In the genomic region with DNA sequence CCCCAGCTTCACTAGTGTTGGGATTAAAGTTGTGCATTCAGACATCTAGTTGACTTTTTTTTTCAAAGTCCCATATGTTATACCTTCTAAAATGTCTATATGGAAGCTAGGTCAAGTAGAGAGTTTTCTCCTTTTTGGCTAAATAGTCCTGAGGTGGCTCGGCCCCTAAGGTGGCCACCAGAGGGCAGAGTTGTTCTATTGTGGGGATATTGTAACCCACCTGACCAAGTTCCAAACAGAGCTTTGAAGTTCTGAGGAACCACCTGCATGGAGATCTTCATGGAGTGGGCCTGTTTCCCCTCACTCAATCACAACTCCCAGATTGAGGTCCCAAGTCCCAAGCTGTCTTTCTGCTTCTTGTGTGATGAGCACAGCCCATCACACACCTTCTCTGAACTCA, we compare ENCODE assay signal across 8 mouse cellular contexts. TPM values are rescaled to one million over a fixed set of nuclear protein-coding genes. Genes with fewer than 3 reads are reported as not detected.
A peak's percentile ranks its signal among the peaks of the same experiment; 100 is the strongest.
DNase-seq lines count a peak whose midpoint lies in the region; ATAC-seq and TF ChIP-seq lines count a peak whose summit lies in the region.
"Had no signal": no experiment of that assay in that cellular context is flagged by ENCODE, and none has a peak within 500 bp of the region (broad histone marks: within the 10 kb centered on the region; RNA-seq: fewer than 3 reads in every experiment).

No protein-coding gene starts in this region.

- WGBS in kidney, embryonic 14.5 days, result 6% methylated on average over 1 of the region's 1 CpGs
- 0% methylated on average over 1 of the region's 1 CpGs for WGBS in liver, postnatal 0 days (ENCODE audit: insufficient replicate concordance)

- TF ChIP-seq EP300 in liver, postnatal 0 days (IDR thresholded peaks at IDR 0.05; ENCODE audit: low read depth), result no peak

- TF ChIP-seq CTCF in liver, postnatal 0 days (IDR thresholded peaks at IDR 0.05; ENCODE audit: low read depth), result peak; percentile 76

- H3K4me1 ChIP-seq in ES-E14 (ENCODE audit: control insufficient read depth in 2 of 2, insufficient read depth in 2 of 2, low read length in 2 of 2, poor library complexity in 1 of 2), result no peaks in the 10 kb centered on the region; a peak in 1 of 4 replicates
- H3K4me1 ChIP-seq in kidney, embryonic 14.5 days (ENCODE audit: control insufficient read depth, insufficient read depth, low read length), result no peaks in the 10 kb centered on the region
- H3K4me1 ChIP-seq in liver, postnatal 0 days (ENCODE audit: insufficient read depth), result no peaks in the 10 kb centered on the region
- H3K4me1 ChIP-seq: limb, embryonic 15.5 days had no signal

- no peaks in the 10 kb centered on the region for H3K27me3 ChIP-seq in kidney, embryonic 14.5 days (ENCODE audit: control insufficient read depth, insufficient read depth, low read length)
- H3K27me3 ChIP-seq in liver, postnatal 0 days (ENCODE audit: insufficient read depth, low read length), result no peaks in the 10 kb centered on the region
- H3K27me3 ChIP-seq: limb, embryonic 15.5 days had no signal

- H3K4me3 ChIP-seq in ES-E14 (ENCODE audit: insufficient read depth in 1 of 2, low read depth in 1 of 2, low read length in 2 of 2, poor library complexity in 1 of 2, severe bottlenecking in 1 of 2), result no peak overlapping the region
- H3K4me3 ChIP-seq in kidney, embryonic 14.5 days (ENCODE audit: low read length), result no peak overlapping the region
- H3K4me3 ChIP-seq in liver, postnatal 0 days (ENCODE audit: low read depth, low read length), result no peak overlapping the region
- H3K4me3 ChIP-seq: limb, embryonic 15.5 days had no signal

- no peak overlapping the region for H3K4me2 ChIP-seq in kidney, embryonic 14.5 days (replicated peaks; ENCODE audit: low read depth, low read length)
- H3K4me2 ChIP-seq in liver, postnatal 0 days (ENCODE audit: low read depth, low read length), result no peak overlapping the region
- H3K4me2 ChIP-seq: limb, embryonic 15.5 days had no signal

- no peak overlapping the region for H3K27ac ChIP-seq in ES-E14 (ENCODE audit: insufficient read depth, low read depth, low read length, poor library complexity, severe bottlenecking)
- no peak overlapping the region for H3K27ac ChIP-seq in kidney, embryonic 14.5 days (ENCODE audit: low read depth, low read length)
- H3K27ac ChIP-seq in liver, postnatal 0 days (ENCODE audit: low read depth), result no peak overlapping the region
- H3K27ac ChIP-seq: limb, embryonic 15.5 days had no signal

- no peak overlapping the region for H3K9ac ChIP-seq in ES-E14 (ENCODE audit: insufficient read depth, low read depth, low read length, poor library complexity, severe bottlenecking)
- H3K9ac ChIP-seq in kidney, embryonic 14.5 days (ENCODE audit: low read depth, low read length), result no peak overlapping the region
- H3K9ac ChIP-seq in liver, postnatal 0 days (replicated peaks), result no peak overlapping the region
- H3K9ac ChIP-seq: limb, embryonic 15.5 days had no signal

- no peaks in the 10 kb centered on the region for H3K36me3 ChIP-seq in ES-E14 (ENCODE audit: control insufficient read depth, insufficient read depth, low read length, poor library complexity, severe bottlenecking)
- H3K36me3 ChIP-seq in kidney, embryonic 14.5 days (ENCODE audit: control insufficient read depth, insufficient read depth, low read length), result no peaks in the 10 kb centered on the region
- H3K36me3 ChIP-seq in liver, postnatal 0 days (replicated peaks; ENCODE audit: insufficient read depth, low read length), result no peaks in the 10 kb centered on the region
- H3K36me3 ChIP-seq: limb, embryonic 15.5 days had no signal

- in situ Hi-C loops in ES-E14 (cut with MboI; ENCODE audit: low sequenced_read_pairs in 2 of 2, unreplicated experiment in 2 of 2), result loop anchor here in 1 of 2 experiments (5.0 kb wide), 1 partner anchor 151 kb away; no protein-coding TSS in a partner anchor

- peak; percentile 59 for DNase-seq in CD4-positive helper T cell, adult 2 months (ENCODE audit: low read depth, low spot score)
- peak; percentile 54 for DNase-seq in ES-E14 (ENCODE audit: low read depth, low spot score)
- DNase-seq in frontal cortex, postnatal 25 days (ENCODE audit: low spot score in 2 of 2), result peak; percentile 67 to 70
- peak; percentile 70 for DNase-seq in liver, postnatal 0 days
- peak; percentile 78 to 84 for DNase-seq in right cerebral cortex, adult 2 months (ENCODE audit: low spot score in 2 of 2)

- H3K9me3 ChIP-seq in ES-E14 (ENCODE audit: control insufficient read depth, insufficient read depth, low read depth, low read length), result no peaks in the 10 kb centered on the region
- no peaks in the 10 kb centered on the region for H3K9me3 ChIP-seq in kidney, embryonic 14.5 days (ENCODE audit: control insufficient read depth, low read length)
- H3K9me3 ChIP-seq in liver, postnatal 0 days (ENCODE audit: low read length), result no peaks in the 10 kb centered on the region
- H3K9me3 ChIP-seq: limb, embryonic 15.5 days had no signal

- ATAC-seq in cerebellum, adult (ENCODE audit: insufficient number of reproducible peaks, low FRiP score, low TSS enrichment), result 0 out of 2 replicates have a peak, but pooled peaks have one; percentile 58
- ATAC-seq in kidney, embryonic 14.5 days (ENCODE audit: low FRiP score, low TSS enrichment), result peak; percentile 62; the same call in 1 of the 2 replicates
- ATAC-seq in liver, postnatal 0 days, result 0 out of 2 replicates have a peak, but pooled peaks have one; percentile 43

TF ChIP-seq in ES-E14, 5 proteins besides CTCF, POLR2A, EP300 and RAD21:
- no peak for TF ChIP-seq ZNF384 (IDR thresholded peaks at IDR 0.05; ENCODE audit: low read depth, low read length)
- peak; percentile 92 for TF ChIP-seq ZC3H11A (IDR thresholded peaks at IDR 0.05; ENCODE audit: borderline replicate concordance, low read depth, low read length)
- TF ChIP-seq CHD2 (IDR thresholded peaks at IDR 0.05; ENCODE audit: low read depth, low read length), result no peak
- TF ChIP-seq MAFK (IDR thresholded peaks at IDR 0.05; ENCODE audit: insufficient read depth, low read depth, low read length), result no peak
- no peak for TF ChIP-seq HCFC1 (IDR thresholded peaks at IDR 0.05; ENCODE audit: borderline replicate concordance, insufficient read depth, low read length)

RNA-seq across cellular contexts. Expression of gene Pomc, which starts 28.6 kb away (rescaled TPM):
- 5.2 and 5.7 TPM in 2 replicates for total RNA-seq in ES-E14 (2012; rRNA removed)
- 3.6 and 4.8 TPM in 2 replicates for polyA plus RNA-seq in kidney, embryonic 14.5 days (2014; fragmentation: Nextera tagmentation; extraction: Ambion mirVana)
- polyA plus RNA-seq in liver, postnatal 0 days (2015; fragmentation: Nextera tagmentation; extraction: Ambion mirVana), result 0.40 and 0.73 TPM in 2 replicates
